ENCODE assay signal across 18 mouse cellular contexts in the genomic region with DNA sequence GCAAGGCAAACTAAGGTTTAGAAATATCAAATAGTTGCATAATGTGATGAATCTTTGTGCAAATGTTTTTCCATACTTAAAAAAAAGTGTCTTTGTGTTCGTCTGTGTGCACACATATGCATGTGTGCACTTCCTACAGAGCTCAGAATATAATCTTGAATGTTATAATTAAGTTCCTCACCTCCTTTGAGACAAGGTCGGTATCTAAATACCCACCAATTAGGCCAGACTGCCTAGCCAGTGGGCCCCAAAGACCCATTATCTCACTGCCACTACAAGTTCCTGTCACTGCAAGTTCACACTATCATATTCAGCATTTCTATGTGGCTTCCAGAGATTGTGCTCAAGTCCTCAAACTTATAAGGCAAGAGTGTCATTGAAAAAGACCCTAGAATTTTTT.
"Had no signal": no experiment of that assay in that cellular context is flagged by ENCODE, and none has a peak within 500 bp of the region (broad histone marks: within the 10 kb centered on the region; RNA-seq: fewer than 3 reads in every experiment).

No protein-coding gene starts in this region.

- ATAC-seq: midbrain, embryonic 16.5 days had no signal

- H3K27ac ChIP-seq: midbrain, embryonic 10.5 days; midbrain, embryonic 12.5 days; neural tube, embryonic 13.5 days; neural tube, embryonic 15.5 days had no signal

- H3K4me1 ChIP-seq: midbrain, embryonic 10.5 days; midbrain, embryonic 12.5 days; neural tube, embryonic 13.5 days; neural tube, embryonic 15.5 days had no signal

- H3K9ac ChIP-seq: lung, embryonic 14.5 days; midbrain, embryonic 12.5 days; neural tube, embryonic 13.5 days; neural tube, embryonic 15.5 days had no signal

- DNase-seq: lung, adult 18-20 months; lung, embryonic 14.5 days; lung, postnatal 10 days; lung, postnatal 4 days; midbrain, embryonic 14.5 days; right cerebral cortex, adult 18-20 months; right cerebral cortex, postnatal 25 days; right cerebral cortex, postnatal 4 days; spleen, adult 18-20 months; thymus, adult 18-20 months; thymus, postnatal 14 days; thymus, postnatal 36 days had no signal

- H3K4me2 ChIP-seq: lung, embryonic 14.5 days; midbrain, embryonic 12.5 days; neural tube, embryonic 13.5 days; neural tube, embryonic 15.5 days had no signal

- H3K36me3 ChIP-seq: midbrain, embryonic 12.5 days; neural tube, embryonic 13.5 days; neural tube, embryonic 15.5 days had no signal

- H3K4me3 ChIP-seq: midbrain, embryonic 10.5 days; midbrain, embryonic 12.5 days; myocyte; neural tube, embryonic 13.5 days; neural tube, embryonic 15.5 days had no signal

- H3K27me3 ChIP-seq: midbrain, embryonic 12.5 days; neural tube, embryonic 13.5 days; neural tube, embryonic 15.5 days had no signal

- H3K9me3 ChIP-seq: midbrain, embryonic 10.5 days; midbrain, embryonic 12.5 days; neural tube, embryonic 13.5 days; neural tube, embryonic 15.5 days had no signal
